Mouse (Mus musculus): ENCODE results near the gene Zfp428. TPM values are rescaled to one million over a fixed set of nuclear protein-coding genes. Genes with fewer than 3 reads are reported as not detected.

The Zfp428 gene
- total and polyA plus RNA-seq, 3 experiments, result 12.4 to 16.4 TPM; not detected in 1

GRCm38 (mm10) chr7:24564607-24565265 is 57.9 kb downstream of the Zfp428 start:
- Histone ChIP-seq H3K27ac (ENCODE audit: control insufficient read depth, low read depth, low read length) (no peak overlapping the region), H3K9me3 (replicated peaks; ENCODE audit: insufficient read depth, low read length) (no peaks in the 10 kb centered on the region), H3K4me1 (ENCODE audit: control insufficient read depth in 1 of 2, insufficient read depth in 2 of 2, low read length in 2 of 2) (no peaks in the 10 kb centered on the region), H3K27me3 (ENCODE audit: control insufficient read depth in 1 of 2, insufficient read depth in 2 of 2, low read length in 2 of 2) (no peaks in the 10 kb centered on the region), H3K4me3 (ENCODE audit: control insufficient read depth in 1 of 2, insufficient read depth in 1 of 2, low read depth in 2 of 2, low read length in 2 of 2) (no peak overlapping the region), H3K79me2 (ENCODE audit: control insufficient read depth, insufficient read depth, low read length, poor library complexity) (no peaks in the 10 kb centered on the region), H3K36me3 (ENCODE audit: control insufficient read depth in 1 of 2, insufficient read depth in 2 of 2, low read length in 2 of 2) (peaks cover 0 to 3% of the 10 kb centered on the region in 2 experiments; a peak in 2 of 4 replicates), H3K9ac (ENCODE audit: control insufficient read depth, low read depth, low read length, poor library complexity, severe bottlenecking) (no peak overlapping the region)
- TF ChIP-seq E2F4 (IDR thresholded peaks at IDR 0.05; ENCODE audit: borderline replicate concordance, low read depth, low read length) (no peak), CTCF (IDR thresholded peaks at IDR 0.05 in 2 of 3, conservative IDR thresholded peaks at IDR 0.05 in 1 of 3; ENCODE audit: control insufficient read depth in 1 of 3, insufficient read depth in 1 of 3, low read depth in 2 of 3, low read length in 3 of 3, poor library complexity in 1 of 3, severe bottlenecking in 1 of 3) (peak; percentile 77 to 95 (median 86)), ZC3H11A (IDR thresholded peaks at IDR 0.05; ENCODE audit: low read depth, low read length) (0 out of 2 replicates have a peak, but pooled peaks have one; percentile 16), NRF1 (IDR thresholded peaks at IDR 0.05; ENCODE audit: insufficient read depth, low read depth, low read length, poor library complexity, severe bottlenecking) (no peak), SMC3 (IDR thresholded peaks at IDR 0.05; ENCODE audit: low read depth, low read length) (peak; percentile 66), RAD21 (IDR thresholded peaks at IDR 0.05; ENCODE audit: low read depth, low read length) (peak; percentile 28)
- DNase-seq (ENCODE audit: low read depth, low spot score), result peak; percentile 69

Other genes with a start within 250 kb of the Zfp428 start
- not detected in 2 replicates for gene Zfp93, start 236.6 kb upstream of the Zfp428 start, total RNA-seq (2012; rRNA removed)
- gene Zfp93, start 236.6 kb upstream of the Zfp428 start, polyA plus RNA-seq (2012; ENCODE audit: insufficient read depth in 1 of 2, insufficient read length in 2 of 2, low read depth in 1 of 2, low replicate concordance in 2 of 2, missing spikeins in 1 of 2), result not detected
- gene Zfp61, start 205.8 kb upstream of the Zfp428 start, total RNA-seq (2012; rRNA removed), result 9.2 and 9.9 TPM in 2 replicates
- gene Zfp61, start 205.8 kb upstream of the Zfp428 start, polyA plus RNA-seq (2012; ENCODE audit: insufficient read depth in 1 of 2, insufficient read length in 2 of 2, low read depth in 1 of 2, low replicate concordance in 2 of 2, missing spikeins in 1 of 2), result 10 to 100 TPM in 1 of 2 experiments, not detected in 1; 15.3 TPM
- gene Zfp94, start 190.3 kb upstream of the Zfp428 start, total RNA-seq (2012; rRNA removed), result 5.9 and 6.9 TPM in 2 replicates
- gene Zfp94, start 190.3 kb upstream of the Zfp428 start, polyA plus RNA-seq (2012; ENCODE audit: insufficient read depth in 1 of 2, insufficient read length in 2 of 2, low read depth in 1 of 2, low replicate concordance in 2 of 2, missing spikeins in 1 of 2), result 1 to 10 TPM in 1 of 2 experiments, not detected in 1; 5.9 TPM
- not detected in 2 replicates for gene Tescl, start 173.1 kb upstream of the Zfp428 start, total RNA-seq (2012; rRNA removed)
- not detected for gene Tescl, start 173.1 kb upstream of the Zfp428 start, polyA plus RNA-seq (2012; ENCODE audit: insufficient read depth in 1 of 2, insufficient read length in 2 of 2, low read depth in 1 of 2, low replicate concordance in 2 of 2, missing spikeins in 1 of 2)
- gene Lypd5, start 157.8 kb upstream of the Zfp428 start, total RNA-seq (2012; rRNA removed), result not detected in 2 replicates
- gene Lypd5, start 157.8 kb upstream of the Zfp428 start, polyA plus RNA-seq (2012; ENCODE audit: insufficient read depth in 1 of 2, insufficient read length in 2 of 2, low read depth in 1 of 2, low replicate concordance in 2 of 2, missing spikeins in 1 of 2), result not detected
- 175 and 256 TPM in 2 replicates for gene Kcnn4, start 136.7 kb upstream of the Zfp428 start, total RNA-seq (2012; rRNA removed)
- gene Kcnn4, start 136.7 kb upstream of the Zfp428 start, polyA plus RNA-seq (2012; ENCODE audit: insufficient read depth in 1 of 2, insufficient read length in 2 of 2, low read depth in 1 of 2, low replicate concordance in 2 of 2, missing spikeins in 1 of 2), result 100 to 1,000 TPM in 1 of 2 experiments, not detected in 1; 188 TPM
- gene Smg9, start 107.4 kb upstream of the Zfp428 start, total RNA-seq (2012; rRNA removed), result 47.5 and 54.6 TPM in 2 replicates
- gene Smg9, start 107.4 kb upstream of the Zfp428 start, polyA plus RNA-seq (2012; ENCODE audit: insufficient read depth in 1 of 2, insufficient read length in 2 of 2, low read depth in 1 of 2, low replicate concordance in 2 of 2, missing spikeins in 1 of 2), result 10 to 100 TPM in 1 of 2 experiments, not detected in 1; 95.3 TPM
- gene Irgc1, start 54.7 kb upstream of the Zfp428 start, total RNA-seq (2012; rRNA removed), result not detected in 2 replicates
- gene Irgc1, start 54.7 kb upstream of the Zfp428 start, polyA plus RNA-seq (2012; ENCODE audit: insufficient read depth in 1 of 2, insufficient read length in 2 of 2, low read depth in 1 of 2, low replicate concordance in 2 of 2, missing spikeins in 1 of 2), result not detected
- gene Plaur, start 44.5 kb upstream of the Zfp428 start, total RNA-seq (2012; rRNA removed), result 8.0 and 9.7 TPM in 2 replicates
- gene Plaur, start 44.5 kb upstream of the Zfp428 start, polyA plus RNA-seq (2012; ENCODE audit: insufficient read depth in 1 of 2, insufficient read length in 2 of 2, low read depth in 1 of 2, low replicate concordance in 2 of 2, missing spikeins in 1 of 2), result 1 to 10 TPM in 1 of 2 experiments, not detected in 1; 8.6 TPM
- gene Cadm4, start 25.0 kb upstream of the Zfp428 start, total RNA-seq (2012; rRNA removed), result 0.12 and 0.16 TPM in 2 replicates
- under 1 TPM in 1 of 2 experiments, not detected in 1; 0.38 TPM for gene Cadm4, start 25.0 kb upstream of the Zfp428 start, polyA plus RNA-seq (2012; ENCODE audit: insufficient read depth in 1 of 2, insufficient read length in 2 of 2, low read depth in 1 of 2, low replicate concordance in 2 of 2, missing spikeins in 1 of 2)
- gene AC161166.1, start 5.4 kb downstream of the Zfp428 start, total RNA-seq (2012; rRNA removed), result not detected in 2 replicates
- gene AC161166.1, start 5.4 kb downstream of the Zfp428 start, polyA plus RNA-seq (2012; ENCODE audit: insufficient read depth in 1 of 2, insufficient read length in 2 of 2, low read depth in 1 of 2, low replicate concordance in 2 of 2, missing spikeins in 1 of 2), result under 1 TPM in 1 of 2 experiments, not detected in 1; 0.13 TPM
- 3.6 and 4.7 TPM in 2 replicates for gene Irgq, start 23.7 kb downstream of the Zfp428 start, total RNA-seq (2012; rRNA removed)
- 1 to 10 TPM in 1 of 2 experiments, not detected in 1; 5.8 TPM for gene Irgq, start 23.7 kb downstream of the Zfp428 start, polyA plus RNA-seq (2012; ENCODE audit: insufficient read depth in 1 of 2, insufficient read length in 2 of 2, low read depth in 1 of 2, low replicate concordance in 2 of 2, missing spikeins in 1 of 2)
- gene Pinlyp, start 39.1 kb downstream of the Zfp428 start, total RNA-seq (2012; rRNA removed), result not detected in 2 replicates
- gene Pinlyp, start 39.1 kb downstream of the Zfp428 start, polyA plus RNA-seq (2012; ENCODE audit: insufficient read depth in 1 of 2, insufficient read length in 2 of 2, low read depth in 1 of 2, low replicate concordance in 2 of 2, missing spikeins in 1 of 2), result not detected
- 84.4 and 97.4 TPM in 2 replicates for gene Xrcc1, start 39.3 kb downstream of the Zfp428 start, total RNA-seq (2012; rRNA removed)
- gene Xrcc1, start 39.3 kb downstream of the Zfp428 start, polyA plus RNA-seq (2012; ENCODE audit: insufficient read depth in 1 of 2, insufficient read length in 2 of 2, low read depth in 1 of 2, low replicate concordance in 2 of 2, missing spikeins in 1 of 2), result 100 to 1,000 TPM; 101 to 574 TPM
- gene Ethe1, start 80.5 kb downstream of the Zfp428 start, total RNA-seq (2012; rRNA removed), result 17.8 and 21.0 TPM in 2 replicates
- gene Ethe1, start 80.5 kb downstream of the Zfp428 start, polyA plus RNA-seq (2012; ENCODE audit: insufficient read depth in 1 of 2, insufficient read length in 2 of 2, low read depth in 1 of 2, low replicate concordance in 2 of 2, missing spikeins in 1 of 2), result 10 to 100 TPM in 1 of 2 experiments, not detected in 1; 33.3 TPM
- 0.26 and 0.58 TPM in 2 replicates for gene Zfp575, start 80.6 kb downstream of the Zfp428 start, total RNA-seq (2012; rRNA removed)
- gene Zfp575, start 80.6 kb downstream of the Zfp428 start, polyA plus RNA-seq (2012; ENCODE audit: insufficient read depth in 1 of 2, insufficient read length in 2 of 2, low read depth in 1 of 2, low replicate concordance in 2 of 2, missing spikeins in 1 of 2), result under 1 TPM in 1 of 2 experiments, not detected in 1; 0.50 TPM
- gene Phldb3, start 103.8 kb downstream of the Zfp428 start, total RNA-seq (2012; rRNA removed), result 6.0 and 6.4 TPM in 2 replicates
- gene Phldb3, start 103.8 kb downstream of the Zfp428 start, polyA plus RNA-seq (2012; ENCODE audit: insufficient read depth in 1 of 2, insufficient read length in 2 of 2, low read depth in 1 of 2, low replicate concordance in 2 of 2, missing spikeins in 1 of 2), result 10 to 100 TPM in 1 of 2 experiments, not detected in 1; 10.8 TPM
- gene Lypd3, start 129.5 kb downstream of the Zfp428 start, total RNA-seq (2012; rRNA removed), result not detected in 2 replicates
- gene Lypd3, start 129.5 kb downstream of the Zfp428 start, polyA plus RNA-seq (2012; ENCODE audit: insufficient read depth in 1 of 2, insufficient read length in 2 of 2, low read depth in 1 of 2, low replicate concordance in 2 of 2, missing spikeins in 1 of 2), result not detected
- gene Tex101, start 169.7 kb downstream of the Zfp428 start, total RNA-seq (2012; rRNA removed), result 0.15 TPM in 1 of 2 replicates, not detected in the other
- gene Tex101, start 169.7 kb downstream of the Zfp428 start, polyA plus RNA-seq (2012; ENCODE audit: insufficient read depth in 1 of 2, insufficient read length in 2 of 2, low read depth in 1 of 2, low replicate concordance in 2 of 2, missing spikeins in 1 of 2), result under 1 TPM in 1 of 2 experiments, not detected in 1; 0.08 TPM
- not detected in 2 replicates for gene BC049730, start 202.2 kb downstream of the Zfp428 start, total RNA-seq (2012; rRNA removed)
- not detected for gene BC049730, start 202.2 kb downstream of the Zfp428 start, polyA plus RNA-seq (2012; ENCODE audit: insufficient read depth in 1 of 2, insufficient read length in 2 of 2, low read depth in 1 of 2, low replicate concordance in 2 of 2, missing spikeins in 1 of 2)
- gene Gm4763, start 219.9 kb downstream of the Zfp428 start, total RNA-seq (2012; rRNA removed), result not detected in 2 replicates
- not detected for gene Gm4763, start 219.9 kb downstream of the Zfp428 start, polyA plus RNA-seq (2012; ENCODE audit: insufficient read depth in 1 of 2, insufficient read length in 2 of 2, low read depth in 1 of 2, low replicate concordance in 2 of 2, missing spikeins in 1 of 2)